7 mouse cellular contexts compared by ENCODE assay signal in genomic region chr9:13297668-13298512, GRCm38 (mm10). TPM values are rescaled to one million over a fixed set of nuclear protein-coding genes. Genes with fewer than 3 reads are reported as not detected.
DNase-seq lines count a peak whose midpoint lies in the region; ATAC-seq and TF ChIP-seq lines count a peak whose summit lies in the region.

Gene Maml2, plus strand, starts transcription at chr9:13297957.

- no peaks in the 10 kb centered on the region for H3K9me3 ChIP-seq in hindbrain, embryonic 16.5 days (ENCODE audit: control insufficient read depth, low read length)
- no peaks in the 10 kb centered on the region for H3K9me3 ChIP-seq in limb, embryonic 10.5 days (replicated peaks)
- no peaks in the 10 kb centered on the region for H3K9me3 ChIP-seq in midbrain, embryonic 11.5 days (ENCODE audit: control insufficient read depth, low read length)

- H3K27me3 ChIP-seq in hindbrain, embryonic 16.5 days (replicated peaks; ENCODE audit: control insufficient read depth, insufficient read depth, low read length), result no peaks in the 10 kb centered on the region
- 0 out of 2 replicates have a peak, but pooled peaks cover 4% of the 10 kb centered on the region for H3K27me3 ChIP-seq in limb, embryonic 10.5 days (ENCODE audit: low read depth, poor library complexity, severe bottlenecking)
- no peaks in the 10 kb centered on the region for H3K27me3 ChIP-seq in midbrain, embryonic 11.5 days (ENCODE audit: control insufficient read depth, insufficient read depth, low read length)
- H3K27me3 ChIP-seq in small intestine, adult 2 months (ENCODE audit: control insufficient read depth, insufficient read depth, low read length), result no peaks in the 10 kb centered on the region

- peak within 1 kb of the TSS; percentile 93 for H3K4me2 ChIP-seq in hindbrain, embryonic 16.5 days (ENCODE audit: low read length)
- H3K4me2 ChIP-seq in midbrain, embryonic 11.5 days, result peak within 1 kb of the TSS; percentile 97

- H3K9ac ChIP-seq in hindbrain, embryonic 16.5 days (ENCODE audit: low read depth, low read length), result peak within 1 kb of the TSS; percentile 81
- peak within 1 kb of the TSS; percentile 79 for H3K9ac ChIP-seq in midbrain, embryonic 11.5 days (ENCODE audit: low read length)

- intact Hi-C loops in gastrocnemius, adult 2 months (cut with DNase I), result loop anchor here (2.0 to 5.0 kb wide), 4 partner anchors 51 to 419 kb away; partner anchors contain the start of genes Ccdc82 and Jrkl

- H3K36me3 ChIP-seq in hindbrain, embryonic 16.5 days (ENCODE audit: control insufficient read depth, insufficient read depth, low read length), result no peaks in the 10 kb centered on the region
- no peaks in the 10 kb centered on the region for H3K36me3 ChIP-seq in limb, embryonic 10.5 days
- H3K36me3 ChIP-seq in midbrain, embryonic 11.5 days (ENCODE audit: control insufficient read depth, insufficient read depth, low read length), result no peaks in the 10 kb centered on the region
- H3K36me3 ChIP-seq in small intestine, adult 2 months (ENCODE audit: control insufficient read depth, insufficient read depth, low read length), result no peaks in the 10 kb centered on the region

- ATAC-seq in hindbrain, embryonic 16.5 days, result peak; percentile 83
- ATAC-seq in midbrain, embryonic 11.5 days (ENCODE audit: low FRiP score), result peak; percentile 81

- under 1% methylated on average over 23 of the region's 23 CpGs for WGBS in hindbrain, embryonic 16.5 days
- 1% methylated on average over 23 of the region's 23 CpGs for WGBS in limb, embryonic 10.5 days
- under 1% methylated on average over 23 of the region's 23 CpGs for WGBS in midbrain, embryonic 11.5 days
- 3% methylated on average over 23 of the region's 23 CpGs for WGBS in small intestine, adult 2 months

- peak within 1 kb of the TSS; percentile 86 for H3K4me3 ChIP-seq in gastrocnemius, adult 2 months
- H3K4me3 ChIP-seq in hindbrain, embryonic 16.5 days (ENCODE audit: low read length), result peak within 1 kb of the TSS; percentile 64
- peak within 1 kb of the TSS; percentile 65 for H3K4me3 ChIP-seq in limb, embryonic 10.5 days
- peak within 1 kb of the TSS; percentile 57 for H3K4me3 ChIP-seq in midbrain, embryonic 11.5 days (ENCODE audit: low read depth, low read length)
- H3K4me3 ChIP-seq in small intestine, adult 2 months (ENCODE audit: low read depth, low read length), result peak within 1 kb of the TSS; percentile 88

- DNase-seq in T-cell, adult 2 months (ENCODE audit: low spot score), result peak; percentile 80
- peak; percentile 80 for DNase-seq in cerebellum, adult 9-10 months
- peak; percentile 64 for DNase-seq in gastrocnemius, adult 2 months
- peak; percentile 73 for DNase-seq in limb, embryonic 10.5 days (ENCODE audit: low spot score)
- DNase-seq in midbrain, embryonic 11.5 days (ENCODE audit: low spot score, missing footprints), result peak; percentile 96

- TF ChIP-seq POLR2A in small intestine, adult 2 months (IDR thresholded peaks at IDR 0.05; ENCODE audit: low read depth, low read length), result no peak

- peak; percentile 24 for TF ChIP-seq CTCF in gastrocnemius, adult 2 months (IDR thresholded peaks at IDR 0.05)
- peak; percentile 17; the same call in 1 of the 2 replicates for TF ChIP-seq CTCF in small intestine, adult 2 months (IDR thresholded peaks at IDR 0.05; ENCODE audit: extremely low read depth, insufficient read length, insufficient replicate concordance, low read depth, low read length)

- peak within 1 kb of the TSS; percentile 86 for H3K27ac ChIP-seq in gastrocnemius, adult 2 months
- H3K27ac ChIP-seq in hindbrain, embryonic 16.5 days (ENCODE audit: low read depth, low read length), result peak within 1 kb of the TSS; percentile 49
- H3K27ac ChIP-seq in limb, embryonic 10.5 days, result peak within 1 kb of the TSS; percentile 89
- peak within 1 kb of the TSS; percentile 71 for H3K27ac ChIP-seq in midbrain, embryonic 11.5 days (ENCODE audit: low read depth, low read length)
- H3K27ac ChIP-seq in small intestine, adult 2 months (ENCODE audit: insufficient read depth, low read depth, low read length), result peak within 1 kb of the TSS; percentile 40

- peaks cover 35% of the 10 kb centered on the region for H3K4me1 ChIP-seq in hindbrain, embryonic 16.5 days (ENCODE audit: control insufficient read depth, insufficient read depth, low read depth, low read length)
- H3K4me1 ChIP-seq in limb, embryonic 10.5 days, result peaks cover 59% of the 10 kb centered on the region
- H3K4me1 ChIP-seq in midbrain, embryonic 11.5 days (ENCODE audit: control insufficient read depth, insufficient read depth, low read length), result peaks cover 42% of the 10 kb centered on the region
- H3K4me1 ChIP-seq in small intestine, adult 2 months (ENCODE audit: control insufficient read depth, insufficient read depth, insufficient read length, low read length), result peaks cover 10% of the 10 kb centered on the region

RNA-seq across cellular contexts. Expression of gene Maml2, which starts in this region (rescaled TPM):
- total RNA-seq in gastrocnemius, adult 2 months (2021), result 1 to 10 TPM; 2.9 to 3.0 TPM
- polyA plus RNA-seq in hindbrain, embryonic 16.5 days (2015; fragmentation: Nextera tagmentation; extraction: Ambion mirVana), result 10.8 and 11.5 TPM in 2 replicates
- 4.5 and 8.0 TPM in 2 replicates for polyA plus RNA-seq in limb, embryonic 10.5 days (2016; fragmentation: Nextera tagmentation; extraction: Ambion mirVana)
- 10.3 and 10.7 TPM in 2 replicates for polyA plus RNA-seq in midbrain, embryonic 11.5 days (2014; fragmentation: Nextera tagmentation; extraction: Ambion mirVana)
- 1.6 and 2.8 TPM in 2 replicates for polyA plus RNA-seq in small intestine, adult 2 months (2012; rRNA removed)

Comparison
In these comparisons a context has a peak if more than half of its experiments do, and no peak if none do; other contexts are left out.
1. Peak in every context shown above with its lines: DNase-seq, ATAC-seq, H3K4me3 ChIP-seq and H3K27ac ChIP-seq.